Mouse (Mus musculus) stomach, postnatal 0 days (tissue): ENCODE measurements at regions not wholly inside any gene's neighbourhood (a gene's known extent, or its start where the extent isn't known, plus 50 kb on each side); places are given as distances from the start of the nearest gene placed in this dataset.

ENCODE experiments used
- CTCF ChIP-seq: IDR thresholded peaks from 2 replicates; pipeline ENCODE4 v1.5.1; 2016; ENCODE audit warnings: antibody characterized with exemption, low read depth, mild to moderate bottlenecking, moderate library complexity
- EP300 ChIP-seq: optimal IDR thresholded peaks from 2 replicates; pipeline ENCODE3; 2016; ENCODE audit warnings: antibody characterized with exemption

- TF ChIP-seq CTCF (no peak), EP300 (no peak)
Observed at GRCm38 (mm10) chr11:17658717-17659116, 295.0 kb downstream of the Etaa1 start.
